Mouse (Mus musculus): ENCODE data around the gene Izumo4.

GRCm38 (mm10) chr10:80747410-80747809, 45.4 kb downstream of the Izumo4 start:
- TF ChIP-seq CTCF (conservative IDR thresholded peaks at IDR 0.05; ENCODE audit: insufficient read depth, insufficient read length, low read depth, low read length) (peak; percentile 99), POLR2A (IDR thresholded peaks at IDR 0.05; ENCODE audit: low read depth, low read length) (no peak)

All from kidney, adult 2 months (tissue).